Mouse (Mus musculus) layer of hippocampus, postnatal 36 days (tissue): Measurements from ENCODE around the gene Per2. TPM values are rescaled to one million over a fixed set of nuclear protein-coding genes. Genes with fewer than 3 reads are reported as not detected.

Source experiments
- DNase-seq, 2 experiments: peaks; one replicate each; pipeline ENCODE4 v3.0.0; 2022
- total RNA-seq, 2 experiments: library from RNA; stranded (reverse); gene quantifications; 2 replicates each; pipeline ENCODE4 v1.2.3; 2021

Gene Per2
- total RNA-seq, 2 experiments from 2014 or later: 26.4 to 37.3 TPM

DNA sequence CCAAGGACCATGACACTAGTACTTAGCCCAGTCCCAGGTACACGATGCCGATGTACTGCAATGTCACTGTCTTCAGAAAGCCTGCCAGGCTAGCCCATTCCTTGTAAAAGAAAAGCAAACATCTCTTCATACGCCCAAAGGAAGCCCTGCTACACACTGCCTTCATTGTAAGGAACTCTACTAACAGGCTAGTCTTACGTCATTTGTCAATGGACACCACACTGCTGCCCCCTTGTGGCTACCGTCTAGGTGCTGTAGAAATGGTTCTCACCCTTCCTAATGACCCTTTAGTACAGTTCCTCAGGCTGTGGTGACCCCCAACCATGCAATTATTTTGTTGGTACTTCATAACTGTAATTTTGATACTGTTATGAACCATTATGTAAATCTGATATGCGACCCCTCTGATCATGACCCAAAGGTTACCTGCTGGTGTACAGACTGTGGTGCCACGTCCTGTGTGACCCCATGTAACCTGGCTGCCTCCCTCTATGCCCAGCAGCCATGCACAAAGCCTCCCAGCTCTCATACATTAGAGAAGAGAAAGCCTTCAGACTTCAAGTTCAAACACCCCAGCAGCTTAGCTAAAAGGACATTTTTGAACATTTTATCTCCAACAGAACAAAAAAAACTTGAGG is 78.6 kb downstream of the Per2 start:
- peak; percentile 57 to 61 for DNase-seq

DNA sequence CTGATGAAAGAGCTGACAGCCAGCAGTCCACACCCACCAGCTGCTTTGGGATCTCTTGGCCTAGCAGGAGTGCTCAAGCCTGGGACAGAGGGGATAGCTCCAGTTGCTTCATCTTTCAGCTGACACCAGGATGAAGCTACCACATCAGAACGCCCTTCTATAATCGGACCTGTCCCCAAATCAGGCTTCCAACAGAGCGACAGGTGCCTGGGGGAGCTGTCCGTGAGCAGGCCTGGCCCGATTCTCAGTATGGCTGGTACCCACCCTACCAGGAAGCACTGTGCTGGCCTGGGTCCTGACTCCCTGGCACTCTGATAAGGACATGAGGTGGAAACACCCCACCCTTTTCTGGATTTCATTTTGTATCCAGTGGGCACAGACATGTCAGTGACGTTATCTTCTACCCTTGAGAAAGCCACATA is 85.7 kb downstream of the Per2 start:
- no peak for DNase-seq

DNA sequence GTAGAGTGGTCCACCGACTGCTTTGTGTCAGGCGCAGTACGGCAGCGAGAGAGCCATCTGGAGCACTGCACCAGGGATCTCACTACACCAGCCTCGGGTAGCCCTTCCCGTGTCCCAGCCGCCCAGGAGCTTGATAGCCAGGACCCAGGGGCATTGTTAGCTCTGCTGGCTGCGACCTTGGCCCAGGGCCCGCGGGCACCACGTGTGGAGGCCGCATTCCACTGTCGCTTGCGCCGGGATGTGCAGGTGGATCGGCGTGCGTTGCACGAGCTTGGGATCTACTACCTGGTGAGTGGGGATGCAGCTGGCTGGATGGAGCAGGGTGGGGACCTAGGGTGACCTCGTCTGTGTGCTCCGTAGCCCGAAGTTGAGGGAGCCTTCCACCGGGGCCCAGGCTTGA is 89.1 kb downstream of the Per2 start:
- DNase-seq: no peak

DNA sequence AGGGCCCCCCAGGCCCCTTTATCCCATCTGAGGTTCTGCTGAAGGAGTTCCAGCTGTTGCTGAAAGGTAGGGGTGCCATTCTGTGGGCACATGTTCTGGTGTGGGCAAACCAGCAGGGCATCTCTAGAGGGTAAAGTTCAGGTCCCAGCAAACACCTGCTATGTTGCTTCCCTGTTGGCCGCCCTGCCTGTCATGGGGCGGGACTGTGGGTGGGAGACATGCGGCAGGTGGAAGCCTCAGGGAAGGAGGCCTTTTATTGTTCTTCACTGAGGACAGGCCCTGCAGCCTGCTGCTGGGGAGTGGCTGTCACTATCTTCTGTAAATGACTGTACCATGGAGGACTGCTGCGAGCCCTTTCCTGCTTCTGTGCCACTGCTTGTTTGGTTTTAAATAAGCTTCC is 89.7 kb downstream of the Per2 start:
- no peak for DNase-seq

DNA sequence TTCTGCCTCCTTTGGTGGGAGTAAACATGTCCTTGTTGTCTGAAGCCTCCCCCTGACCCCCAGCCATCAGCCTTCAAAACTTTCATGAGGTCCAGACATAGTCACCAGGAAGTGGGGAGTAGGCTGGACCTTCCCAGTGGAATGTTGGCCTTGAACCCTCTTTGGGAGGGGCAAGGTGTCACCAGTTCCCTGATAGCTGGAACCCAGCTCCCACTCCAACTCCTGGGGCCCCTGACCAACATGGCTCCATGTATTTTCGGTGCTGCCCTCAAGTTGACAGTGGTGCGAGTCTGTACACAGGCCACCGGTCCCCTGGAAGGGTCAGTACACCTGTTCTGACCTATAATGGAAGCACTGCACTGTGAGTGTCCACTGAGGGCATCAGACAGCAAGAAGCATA is 91.8 kb downstream of the Per2 start:
- DNase-seq: no peak

DNA sequence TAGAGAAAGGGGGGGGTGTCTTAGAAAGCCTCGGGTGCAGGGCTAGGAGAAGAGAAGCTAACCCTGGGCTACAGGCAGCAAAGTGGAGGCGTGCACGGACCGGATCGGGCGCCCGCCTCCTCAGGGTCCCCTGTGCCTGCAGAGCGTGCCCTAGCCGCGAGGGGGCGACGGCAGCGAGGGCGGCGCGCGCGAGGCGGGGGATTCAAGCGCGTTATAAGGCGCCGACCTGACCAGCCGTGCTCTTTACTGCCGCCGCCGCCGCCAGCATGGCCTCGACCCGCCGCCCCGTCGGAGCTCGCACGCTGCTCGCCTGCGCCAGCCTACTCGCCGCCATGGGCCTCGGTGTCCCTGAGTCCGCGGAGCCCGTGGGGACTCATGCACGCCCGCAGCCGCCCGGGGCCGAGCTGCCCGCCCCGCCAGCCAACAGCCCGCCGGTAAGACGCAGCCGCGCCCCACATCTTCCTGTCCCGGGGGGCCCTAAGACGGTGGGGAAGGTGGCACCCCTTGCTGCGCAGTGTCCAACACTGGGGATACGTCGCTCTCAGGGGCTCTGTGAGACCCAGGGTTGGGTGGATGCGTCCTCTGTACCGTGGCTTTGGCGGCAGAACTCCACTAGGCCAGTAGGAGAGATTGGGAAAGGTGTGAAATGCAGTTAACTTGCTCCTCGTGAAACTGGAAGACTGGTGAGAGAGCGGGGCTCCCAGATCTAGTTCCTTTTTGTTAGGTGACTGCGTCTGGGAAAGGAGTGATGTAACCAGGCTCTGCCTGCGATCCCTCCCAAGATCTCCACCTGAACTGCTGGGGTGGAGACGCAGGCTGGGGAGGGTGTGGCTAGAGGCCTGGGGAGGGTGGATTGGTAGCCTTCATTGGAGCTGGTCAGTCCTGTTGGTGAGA is 92.7 kb downstream of the Per2 start, which contains the start of gene Erfe:
Gene Erfe, plus strand, starts transcription at position 216 of the 894 bp plus-strand sequence.
- peak; percentile 25 to 38 for DNase-seq

Other genes starting within 250 kb of the Per2 start
- gene Ube2f, start 209.0 kb downstream of the Per2 start, total RNA-seq: 10 to 100 TPM; 53.1 to 57.9 TPM
- 10 to 100 TPM; 19.8 to 22.3 TPM for gene Scly, start 161.0 kb downstream of the Per2 start, total RNA-seq
- gene Espnl, start 137.2 kb downstream of the Per2 start, total RNA-seq: under 1 TPM in 1 of 2 experiments, not detected in 1; 0.07 TPM
- not detected for gene Klhl30, start 108.3 kb downstream of the Per2 start, total RNA-seq
- gene Erfe, start 92.9 kb downstream of the Per2 start, total RNA-seq: not detected
- gene Ilkap, start 60.5 kb downstream of the Per2 start, total RNA-seq: 10 to 100 TPM; 65.3 to 70.8 TPM
- 10 to 100 TPM; 14.1 to 15.2 TPM for gene Hes6, start 45.3 kb downstream of the Per2 start, total RNA-seq
- 10 to 100 TPM; 13.5 to 13.9 TPM for gene Traf3ip1, start 35.3 kb upstream of the Per2 start, total RNA-seq
- 10 to 100 TPM; 32.7 to 44.4 TPM for gene Asb1, start 81.2 kb upstream of the Per2 start, total RNA-seq